Mouse (Mus musculus) thymus, adult 18-20 months (tissue): ENCODE data around the gene Zfp654.
"Not testable (repeated sequence)": the region's sequence is repeated elsewhere in the genome, so short reads cannot be mapped to it uniquely, and the experiment has no call there.

Experiments used
- DNase-seq, 2 experiments: peaks; one replicate each; pipeline ENCODE4 v3.0.0; 2022; ENCODE audit warnings: mixed read lengths in 2 of 2

The Zfp654 gene

GRCm38 (mm10) chr16:64851563-64852362 is at the start of gene Zfp654, which contains the start of gene Cggbp1:
TSS of gene Zfp654 (minus strand) at chr16:64851652.
TSS of gene Cggbp1 (plus strand) at chr16:64851996.
- peak; percentile 100 for DNase-seq

GRCm38 (mm10) chr16:64899084-64899483 is 47.6 kb upstream of the Zfp654 start:
- no peak for DNase-seq

- DNase-seq, result no peak
These were observed 38.0 kb upstream of the Zfp654 start for GRCm38 (mm10) chr16:64889496-64889895.

GRCm38 (mm10) chr16:64885547-64885946 is 34.1 kb upstream of the Zfp654 start:
- DNase-seq, result no peak

- DNase-seq, result no peak
These were observed 33.7 kb upstream of the Zfp654 start for GRCm38 (mm10) chr16:64885142-64885541.

GRCm38 (mm10) chr16:64884420-64884838 is 33.0 kb upstream of the Zfp654 start:
- no peak for DNase-seq

GRCm38 (mm10) chr16:64883896-64884295 is 32.4 kb upstream of the Zfp654 start:
- DNase-seq, result no peak

- no peak for DNase-seq
These were observed 30.0 kb upstream of the Zfp654 start for GRCm38 (mm10) chr16:64881442-64881841.

GRCm38 (mm10) chr16:64880986-64881385 is 29.5 kb upstream of the Zfp654 start:
- no peak for DNase-seq

- DNase-seq, result no peak
These were observed 28.3 kb upstream of the Zfp654 start for GRCm38 (mm10) chr16:64879735-64880134.

- no peak for DNase-seq
These were observed 27.2 kb upstream of the Zfp654 start for GRCm38 (mm10) chr16:64878611-64879132.

- DNase-seq, result no peak
These were observed 25.9 kb upstream of the Zfp654 start for GRCm38 (mm10) chr16:64877314-64877713.

- no peak for DNase-seq
These were observed 25.3 kb upstream of the Zfp654 start for GRCm38 (mm10) chr16:64876631-64877265.

- DNase-seq, result no peak
These were observed 24.4 kb upstream of the Zfp654 start for GRCm38 (mm10) chr16:64875822-64876221.

GRCm38 (mm10) chr16:64875384-64875783 is 23.9 kb upstream of the Zfp654 start:
- DNase-seq, result no peak

GRCm38 (mm10) chr16:64873416-64874305 is 22.2 kb upstream of the Zfp654 start:
- DNase-seq, result peak; percentile 46 to 65

- DNase-seq, result no peak
These were observed 21.4 kb upstream of the Zfp654 start for GRCm38 (mm10) chr16:64872841-64873240.

GRCm38 (mm10) chr16:64872296-64872695 is 20.8 kb upstream of the Zfp654 start:
- DNase-seq, result no peak

GRCm38 (mm10) chr16:64869621-64870020 is 18.2 kb upstream of the Zfp654 start:
- DNase-seq, result no peak

- no peak for DNase-seq
These were observed 17.2 kb upstream of the Zfp654 start for GRCm38 (mm10) chr16:64868613-64869012.

GRCm38 (mm10) chr16:64865841-64866240 is 14.4 kb upstream of the Zfp654 start:
- not testable (repeated sequence) for DNase-seq

GRCm38 (mm10) chr16:64856946-64857345 is 5.5 kb upstream of the Zfp654 start:
- no peak for DNase-seq

GRCm38 (mm10) chr16:64852891-64853290 is 1.4 kb upstream of the Zfp654 start:
- no peak for DNase-seq
